Mouse (Mus musculus) skeletal muscle tissue, adult 2 months (tissue): ENCODE results near the gene Mrps12.

ENCODE experiments used
- DNase-seq: peaks from one replicate; pipeline ENCODE4 v3.0.0-alpha.2; 2012; ENCODE audit warnings: low read depth, low spot score

Mrps12 gene

DNA sequence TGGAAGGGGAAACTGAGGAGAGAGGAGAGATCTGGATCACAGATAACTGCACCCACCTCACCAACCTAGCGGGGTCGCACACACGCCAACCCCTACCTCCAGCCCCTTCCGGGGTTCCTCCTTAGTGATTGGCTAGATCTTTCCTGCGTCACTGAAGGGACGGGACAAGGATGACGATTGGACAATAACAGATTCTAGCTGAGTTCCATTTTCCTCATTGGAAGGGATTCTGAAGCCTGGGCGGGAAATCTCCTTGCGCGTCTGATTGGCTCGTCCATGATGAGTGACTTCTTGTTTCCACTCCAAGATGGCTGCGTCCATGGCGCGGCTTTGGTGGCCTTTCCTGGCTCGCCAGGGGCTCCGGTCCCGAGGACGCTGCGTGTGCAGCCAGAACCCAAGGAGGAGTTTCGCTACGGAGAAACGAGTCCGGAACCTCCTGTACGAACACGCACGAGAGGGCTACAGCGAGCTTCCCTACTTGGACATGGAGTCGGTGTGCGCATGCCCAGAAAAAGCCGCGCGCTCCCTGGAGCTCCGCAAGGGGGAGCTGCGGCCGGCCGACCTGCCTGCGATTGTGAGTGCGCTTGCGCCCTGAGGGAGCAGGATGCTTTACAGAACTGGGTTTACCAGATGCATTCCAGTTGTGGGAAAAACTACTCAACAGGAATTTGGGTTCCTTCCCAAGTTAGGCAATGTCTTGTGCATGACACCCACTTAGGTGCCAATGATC is at the start of gene Mrps12, which contains the start of gene Sars2:
Gene Mrps12, minus strand, starts transcription at position 112 of the 730 bp plus-strand sequence.
Gene Sars2, plus strand, starts transcription at position 284 of the 730 bp plus-strand sequence.
- DNase-seq = peak; percentile 97

DNA sequence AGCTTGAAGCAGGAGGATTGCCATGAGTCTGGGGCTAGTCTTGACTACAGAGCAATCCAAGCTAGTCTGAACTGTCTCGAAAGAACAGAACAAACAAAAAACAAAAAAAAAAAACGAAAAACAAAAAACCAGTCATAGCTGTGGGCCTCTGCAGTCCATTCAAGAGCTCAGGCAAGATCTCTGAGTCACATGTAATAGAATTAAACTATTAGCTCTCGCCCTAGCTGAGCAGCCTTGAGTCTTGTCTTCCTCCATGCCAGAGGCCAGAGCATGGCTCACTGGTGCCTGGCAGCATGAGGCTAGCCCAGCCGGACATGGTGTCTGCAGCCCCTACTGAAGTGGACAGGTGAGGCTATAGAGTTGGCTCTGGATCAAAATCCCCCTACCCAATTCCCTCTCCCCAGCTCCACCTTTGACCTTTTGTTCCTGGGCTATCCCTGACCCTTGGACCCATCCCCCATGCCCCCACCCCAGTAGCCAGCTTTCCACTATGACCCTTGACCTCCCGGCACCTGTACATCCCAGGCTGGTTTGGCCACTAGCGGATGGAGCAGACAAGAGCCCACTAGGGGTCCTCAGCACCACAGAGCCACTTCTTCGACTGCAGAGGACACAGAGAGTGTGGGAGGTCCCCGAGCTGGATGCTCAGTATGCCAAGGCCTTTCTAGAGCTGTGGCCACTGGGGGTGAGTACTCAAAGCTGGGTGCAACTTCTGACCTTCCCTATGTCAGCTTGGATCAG is 48.6 kb upstream of the Mrps12 start:
- DNase-seq = no peak

DNA sequence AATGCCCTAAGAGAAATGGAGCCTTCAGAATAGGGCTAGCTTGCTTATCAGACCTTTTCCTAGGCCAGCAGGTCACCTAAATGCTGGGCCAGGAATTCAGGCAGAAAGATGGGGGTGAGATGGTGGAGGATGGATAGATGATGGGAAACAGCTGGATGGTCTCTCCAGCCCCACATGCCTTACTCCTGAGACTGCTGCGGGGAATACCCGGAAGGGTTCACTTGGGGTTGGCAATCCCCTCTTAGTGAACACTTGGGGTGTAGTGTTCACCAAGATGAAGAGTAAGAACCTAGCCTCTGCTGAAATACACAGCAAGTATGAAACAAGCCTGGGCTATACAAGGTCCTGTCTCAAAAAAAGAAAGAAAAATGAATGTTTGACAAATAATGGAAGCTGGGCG is 47.6 kb upstream of the Mrps12 start:
- DNase-seq = no peak

DNA sequence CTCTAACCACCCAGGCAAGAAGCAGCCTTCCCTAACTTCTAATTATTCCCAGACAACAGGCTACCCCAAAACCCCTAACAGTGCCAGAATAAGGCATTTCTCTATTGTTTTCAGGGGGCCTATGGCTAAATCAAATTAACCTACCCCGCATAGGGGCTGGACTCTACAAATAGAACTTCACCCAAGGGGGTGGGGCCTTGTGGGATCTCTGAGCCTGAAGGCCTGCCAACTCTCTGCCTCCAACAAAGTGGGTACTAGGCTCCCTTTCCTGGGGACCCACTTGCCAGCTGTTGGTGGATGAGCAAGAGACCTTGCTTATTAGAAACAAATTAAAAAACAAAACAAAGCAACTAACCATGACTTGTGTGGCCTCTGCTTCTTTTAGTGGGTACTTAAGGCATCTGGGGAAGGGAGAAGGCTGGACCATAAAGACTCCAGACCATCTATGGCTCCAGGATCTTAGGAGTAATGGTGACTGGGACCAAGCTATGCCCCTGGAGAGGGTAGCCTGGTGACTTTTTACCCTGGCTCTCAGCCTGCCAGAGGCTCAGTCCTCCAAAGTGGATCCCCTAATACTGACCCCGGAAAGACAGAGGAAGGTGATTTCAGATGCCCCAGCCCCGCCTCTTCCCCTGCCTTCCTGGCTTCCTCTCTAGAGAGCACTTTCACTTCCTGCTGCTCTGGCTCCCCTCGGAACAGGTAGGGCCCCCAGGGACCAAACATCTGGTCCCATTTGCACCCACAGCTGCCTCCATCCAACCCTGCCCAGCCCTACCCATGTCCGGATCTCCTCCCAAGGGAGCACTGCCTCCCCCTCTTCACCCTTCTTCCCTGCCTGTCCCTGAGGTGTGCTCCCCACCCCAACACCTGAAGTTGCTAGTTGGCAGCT is 46.9 kb upstream of the Mrps12 start, which contains the start of gene Rinl:
Gene Rinl, plus strand, starts transcription at position 663 of the 889 bp plus-strand sequence.
- DNase-seq = no peak

DNA sequence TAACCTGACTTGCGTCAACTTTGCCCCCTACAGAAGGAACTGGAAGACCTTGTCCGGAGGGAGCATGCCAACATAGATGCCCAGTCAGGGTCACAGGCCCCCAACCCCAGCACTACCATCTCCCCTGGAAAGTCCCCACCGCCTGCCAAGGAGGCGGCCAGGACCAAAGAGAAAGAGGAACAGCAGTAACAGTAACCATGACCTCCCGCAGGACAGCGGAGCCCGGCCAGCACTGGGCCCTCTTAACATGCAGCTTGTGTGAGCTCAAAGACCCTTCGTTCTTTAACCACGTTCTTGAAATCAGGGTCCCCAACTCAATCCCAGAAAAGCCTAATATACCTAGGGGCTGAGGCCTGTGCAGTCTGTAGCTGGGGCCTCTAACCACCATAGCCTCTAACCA is 46.3 kb upstream of the Mrps12 start:
- no peak for DNase-seq

DNA sequence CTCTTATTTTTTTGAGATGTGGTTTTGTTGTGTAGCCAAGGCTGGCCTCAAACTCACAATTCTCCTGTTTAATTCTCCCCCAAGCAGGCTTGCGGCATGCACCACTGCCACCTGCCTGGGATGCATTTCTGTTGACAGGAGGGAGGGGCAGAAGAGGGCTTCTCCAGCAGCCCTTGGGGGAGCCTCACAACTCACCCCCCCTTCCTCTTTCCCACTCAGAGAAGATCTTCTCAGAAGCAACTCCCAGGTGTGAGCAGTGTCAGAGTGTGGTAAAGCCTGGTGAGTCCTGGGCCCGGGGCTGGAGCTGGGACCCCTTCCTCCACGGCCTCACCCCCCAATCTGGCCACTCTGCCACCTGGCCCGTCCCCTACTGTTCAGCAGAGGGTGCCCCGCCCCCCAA is 43.5 kb upstream of the Mrps12 start:
- no peak for DNase-seq

DNA sequence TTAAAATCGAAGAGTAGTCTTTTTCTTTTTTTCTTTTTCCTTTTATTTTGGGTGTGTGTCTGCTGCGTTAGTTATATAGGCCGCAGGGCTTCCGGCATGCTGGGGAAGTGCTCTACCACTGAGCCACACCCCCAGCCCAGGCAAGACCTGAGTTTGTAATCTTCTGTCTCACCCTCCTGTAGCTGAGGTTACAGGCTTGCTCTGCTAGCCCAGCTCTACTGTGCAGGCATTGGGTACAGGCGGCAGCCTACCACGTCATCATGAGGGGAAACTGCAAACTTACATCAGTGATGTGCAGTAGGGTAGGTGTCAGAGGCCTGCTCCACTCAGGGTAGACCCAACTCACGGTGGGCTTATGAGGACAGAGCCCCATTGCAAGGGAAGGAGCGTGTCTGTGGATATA is 39.6 kb upstream of the Mrps12 start:
- DNase-seq = no peak

DNA sequence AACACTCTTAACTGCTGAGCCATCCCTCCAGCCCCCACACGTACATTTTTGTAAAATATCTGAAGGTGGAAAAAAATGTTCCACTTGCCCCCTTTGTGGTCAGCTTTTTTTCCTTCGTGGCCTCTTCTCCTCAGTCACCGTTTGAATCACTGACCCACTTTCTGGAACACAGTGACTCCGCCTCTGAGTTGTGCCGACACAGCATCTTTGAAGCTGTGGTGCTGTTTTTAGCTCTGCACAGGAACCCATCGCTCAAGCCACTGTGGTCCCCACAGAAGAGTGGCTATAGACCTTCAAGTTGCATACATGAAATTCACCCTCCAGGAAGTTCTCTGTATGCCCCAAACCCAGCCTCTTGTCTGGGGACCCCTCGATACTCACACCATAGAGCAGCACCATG is 39.2 kb upstream of the Mrps12 start:
- peak; percentile 54 for DNase-seq

DNA sequence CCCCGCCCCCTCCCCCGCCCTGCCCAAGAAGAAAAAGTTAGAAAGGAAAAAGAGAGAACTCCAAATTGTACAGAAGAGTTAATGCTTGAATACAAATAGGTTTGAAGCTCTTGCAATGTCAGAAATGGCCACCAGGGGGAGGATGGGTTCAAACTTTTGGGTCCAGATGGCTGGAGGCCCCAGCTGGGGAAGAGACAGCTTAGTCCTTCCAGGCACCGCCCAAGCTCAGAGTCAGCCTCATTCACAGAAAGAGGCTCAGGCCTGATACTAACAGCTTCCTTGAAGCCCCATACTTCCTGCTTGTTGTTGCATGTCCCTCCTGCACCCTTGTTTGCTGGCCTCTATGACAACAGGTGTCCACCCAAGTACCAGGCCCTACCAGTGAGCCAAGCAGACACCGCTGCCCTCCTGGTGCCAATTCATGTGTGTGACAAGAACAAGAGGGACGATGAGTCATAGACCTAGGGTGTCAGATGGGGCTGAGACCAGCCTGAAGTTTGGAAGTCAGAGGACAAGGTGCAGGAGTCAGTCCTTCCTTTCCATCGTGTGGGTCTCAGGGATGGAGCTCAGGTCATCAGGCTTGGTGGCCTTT is 38.5 kb upstream of the Mrps12 start:
- DNase-seq = peak; percentile 82

DNA sequence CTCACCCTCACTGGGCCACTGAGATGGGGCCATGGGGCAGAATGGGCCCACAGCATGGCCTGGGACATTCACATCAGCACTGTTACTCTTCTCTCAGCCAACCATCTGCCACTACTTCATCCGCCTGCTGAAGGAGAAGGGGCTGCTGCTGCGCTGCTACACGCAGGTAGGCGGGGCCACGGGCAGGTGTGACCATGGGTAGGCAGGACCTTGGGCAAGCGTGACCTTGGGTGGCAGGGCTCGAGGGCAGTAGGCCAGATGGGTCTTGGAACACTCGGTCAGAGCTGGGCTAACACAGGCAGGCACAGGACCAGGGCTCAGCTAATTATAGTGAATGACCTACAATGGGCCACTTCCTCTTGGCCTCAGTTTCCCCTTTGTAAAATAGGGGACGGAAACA is 37.2 kb upstream of the Mrps12 start:
- no peak for DNase-seq

DNA sequence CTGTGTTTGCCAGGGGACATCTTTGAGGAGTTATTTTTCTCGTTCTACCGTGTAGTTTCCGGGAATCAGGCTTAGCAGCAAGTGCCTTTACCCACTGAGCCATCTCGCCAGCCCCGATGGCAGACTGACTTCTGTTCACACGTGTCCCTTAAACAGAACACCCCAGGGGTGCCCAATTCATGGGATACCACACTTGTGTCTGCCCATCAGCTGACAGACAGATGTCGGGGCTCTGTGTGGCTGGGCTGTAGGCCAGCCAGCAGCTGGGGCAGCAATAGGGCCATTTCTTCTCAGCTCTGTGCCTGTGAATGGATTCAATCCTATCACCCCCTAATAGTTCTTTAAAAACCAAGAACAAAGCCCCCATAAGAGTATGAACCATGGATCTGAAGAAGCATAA is 33.5 kb upstream of the Mrps12 start:
- no peak for DNase-seq

DNA sequence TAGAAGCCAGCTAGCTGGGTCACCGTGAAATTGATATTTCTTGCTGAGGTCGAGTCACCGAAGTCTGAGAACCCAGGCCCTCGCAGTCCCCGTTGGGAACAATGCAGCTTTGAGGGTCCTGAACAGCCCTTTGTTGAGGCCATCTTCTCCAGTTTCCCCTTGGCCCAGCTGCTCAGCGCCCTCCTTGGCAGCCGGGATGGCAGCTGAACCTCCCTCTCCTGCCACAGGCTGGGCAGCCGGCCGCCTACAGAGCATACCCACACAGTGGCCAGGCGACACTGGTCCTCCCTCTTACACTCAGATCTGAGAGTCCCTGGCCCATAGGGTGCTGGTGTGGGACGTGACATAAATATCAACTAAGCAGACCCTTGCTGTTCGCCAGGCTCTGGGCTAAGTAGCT is 32.5 kb upstream of the Mrps12 start:
- DNase-seq = no peak

DNA sequence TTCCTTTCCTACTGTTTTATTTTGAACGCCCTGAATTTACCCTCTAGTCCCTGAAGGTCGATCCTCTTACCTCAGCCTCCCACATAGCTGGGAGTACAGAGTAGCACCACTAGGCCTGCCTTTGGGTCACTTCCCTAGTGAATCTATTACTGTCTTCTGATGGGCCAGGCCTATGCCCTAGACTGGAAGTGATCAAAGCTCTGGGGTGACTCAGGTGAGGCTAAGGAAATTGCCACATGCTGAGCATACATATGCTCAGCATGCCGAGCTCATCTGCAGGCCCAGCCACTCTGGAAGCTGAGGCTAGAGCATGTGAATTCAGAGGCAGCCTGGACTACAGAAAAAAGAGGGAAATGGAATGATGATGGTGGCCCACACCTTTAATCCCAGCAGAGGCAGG is 31.5 kb upstream of the Mrps12 start:
- no peak for DNase-seq

DNA sequence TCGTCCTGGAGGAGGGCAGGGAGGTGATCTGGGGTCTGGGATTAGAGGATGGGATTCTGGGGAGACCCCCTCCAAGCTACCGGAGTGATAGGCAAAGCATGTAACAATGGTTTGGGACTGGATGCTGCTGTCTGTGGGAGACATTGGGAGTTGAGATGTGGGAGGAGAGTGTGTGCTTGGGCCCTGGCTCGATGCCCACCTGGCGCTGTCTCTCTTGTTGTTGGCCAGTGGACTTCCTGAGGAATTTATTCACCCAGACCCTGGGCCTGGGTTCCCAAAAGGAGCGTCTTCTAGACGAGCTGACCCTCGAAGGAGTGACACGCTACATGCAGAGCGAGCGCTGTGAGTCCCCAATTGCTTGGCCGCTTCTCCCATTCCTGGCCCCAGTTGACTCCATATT is 30.2 kb upstream of the Mrps12 start:
- no peak for DNase-seq

DNA sequence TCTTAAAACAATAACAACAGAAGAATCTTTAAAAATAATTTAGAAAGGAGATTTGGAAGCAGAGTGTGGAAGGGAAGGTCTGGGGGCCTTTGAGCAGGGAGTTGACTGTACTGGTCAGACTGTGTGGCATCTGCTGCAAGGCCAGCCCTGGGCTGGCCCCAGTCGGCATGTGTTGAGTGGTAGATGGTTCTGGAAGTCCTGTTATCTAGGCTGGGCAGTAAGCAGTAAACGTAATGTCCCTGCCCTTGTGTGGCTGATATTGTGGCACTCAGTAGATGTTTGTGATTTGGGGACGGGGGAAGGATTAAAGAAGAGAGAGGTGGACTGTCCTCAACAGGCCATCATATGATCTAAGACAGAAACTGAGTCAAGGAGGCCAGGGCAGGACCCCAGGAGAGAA is 28.7 kb upstream of the Mrps12 start:
- DNase-seq = no peak

DNA sequence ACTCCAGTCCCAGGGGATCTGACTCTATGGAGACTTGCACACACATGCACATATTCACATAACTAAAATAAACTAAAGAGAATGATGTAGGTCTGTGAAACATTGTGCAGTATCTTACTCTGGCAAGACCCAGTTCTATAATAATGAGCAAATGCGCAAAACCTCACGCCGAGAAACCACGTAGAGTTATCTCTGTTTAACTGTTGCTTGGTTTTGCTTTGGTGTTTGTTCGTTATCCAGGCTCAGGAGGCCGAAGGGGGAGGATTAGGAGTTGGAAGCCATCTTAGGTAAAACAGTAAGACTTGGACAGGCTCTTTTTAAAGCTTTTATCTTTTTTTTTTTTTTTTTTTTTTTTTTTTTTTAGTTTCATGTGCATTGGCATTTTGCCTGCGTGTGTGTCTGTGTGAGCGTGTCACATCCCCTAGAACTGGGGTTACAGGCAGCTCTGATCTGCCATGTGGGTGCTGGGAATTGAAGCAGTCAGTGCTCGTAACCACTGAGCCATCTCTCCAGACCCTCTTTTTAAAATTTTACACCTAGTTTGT is 27.9 kb upstream of the Mrps12 start:
- no peak for DNase-seq

DNA sequence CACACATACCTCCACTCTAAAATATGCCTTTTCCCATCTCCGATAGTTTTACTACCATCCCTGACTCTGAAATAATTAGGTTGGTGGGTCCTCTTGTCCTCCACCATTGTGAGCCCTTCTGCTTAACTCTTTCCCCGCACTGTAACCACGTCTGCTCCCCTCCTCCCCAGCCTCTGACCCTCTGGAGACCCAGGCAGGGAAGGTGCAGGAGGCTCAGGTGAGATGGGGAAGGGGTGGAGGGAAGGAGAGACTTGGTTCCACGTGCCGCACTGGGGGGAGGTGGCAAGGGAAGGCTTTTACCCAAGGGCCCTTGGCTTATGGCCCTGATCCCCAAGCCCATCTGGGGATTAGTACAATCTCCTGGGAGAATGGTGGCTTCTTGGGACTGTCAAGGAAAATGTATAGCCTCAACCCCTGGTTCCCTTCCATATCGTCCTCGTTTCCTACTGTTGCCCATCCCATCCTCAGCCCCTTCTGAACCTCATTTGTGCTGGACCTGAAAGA is 25.9 kb upstream of the Mrps12 start, which contains the start of gene Nfkbib:
Gene Nfkbib, minus strand, starts transcription at position 51 of the 504 bp plus-strand sequence.
- no peak for DNase-seq

DNA sequence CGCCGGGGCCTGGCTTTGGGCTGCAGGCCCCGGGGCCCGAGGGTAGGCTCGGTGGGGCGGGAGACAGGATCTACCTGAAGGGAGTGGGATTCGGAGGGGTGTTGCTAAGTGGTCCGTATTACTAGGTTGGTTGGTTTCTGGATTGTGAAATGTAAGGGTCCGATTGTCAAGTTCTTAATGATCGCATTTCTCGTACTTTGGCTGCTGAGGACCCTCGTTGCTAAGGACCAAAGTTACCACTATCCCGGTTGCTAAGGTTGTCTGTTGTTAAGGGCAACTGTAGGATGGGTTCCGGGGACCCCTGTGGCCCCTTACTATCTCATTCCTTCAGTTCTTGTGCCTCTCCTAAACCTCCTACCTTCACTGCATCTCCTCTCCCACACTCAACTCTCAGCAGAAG is 25.3 kb upstream of the Mrps12 start:
- DNase-seq = no peak

DNA sequence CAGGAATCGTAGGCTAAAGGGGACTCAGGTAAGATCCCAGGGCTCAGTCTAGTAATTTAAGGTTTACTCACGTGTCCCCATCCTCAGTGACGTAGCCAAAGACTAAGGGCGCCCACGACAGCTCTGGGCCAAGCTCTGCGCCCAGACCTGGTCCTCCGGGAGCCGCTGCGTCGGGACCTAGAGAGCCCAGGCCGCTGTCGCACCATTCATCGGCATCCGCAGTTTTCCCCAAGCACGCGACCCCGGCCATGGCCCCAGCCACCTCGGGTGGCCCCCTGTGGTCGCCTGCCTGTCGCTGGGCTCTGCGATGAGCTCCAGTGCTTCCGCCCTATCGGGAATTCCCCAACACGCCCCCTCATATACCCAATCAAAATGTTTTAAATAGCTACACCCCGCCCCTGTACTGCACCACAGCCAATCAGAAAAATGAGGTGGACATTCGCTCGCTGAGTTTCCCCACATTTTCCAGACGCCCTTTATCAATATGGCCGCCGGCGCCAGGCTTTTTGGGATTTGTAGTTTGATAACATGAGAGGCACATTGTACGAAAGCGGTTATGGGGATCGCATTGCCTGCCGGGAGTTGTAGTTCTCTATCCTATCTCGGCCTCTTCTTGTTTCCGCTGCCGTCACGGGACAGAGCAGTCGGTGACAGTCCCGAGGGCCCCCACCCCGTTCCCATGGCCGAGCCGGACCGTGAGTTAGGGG is 24.7 kb upstream of the Mrps12 start, which contains the start of gene Sirt2:
Gene Sirt2, plus strand, starts transcription at position 563 of the 707 bp plus-strand sequence.
- peak; percentile 96 for DNase-seq

DNA sequence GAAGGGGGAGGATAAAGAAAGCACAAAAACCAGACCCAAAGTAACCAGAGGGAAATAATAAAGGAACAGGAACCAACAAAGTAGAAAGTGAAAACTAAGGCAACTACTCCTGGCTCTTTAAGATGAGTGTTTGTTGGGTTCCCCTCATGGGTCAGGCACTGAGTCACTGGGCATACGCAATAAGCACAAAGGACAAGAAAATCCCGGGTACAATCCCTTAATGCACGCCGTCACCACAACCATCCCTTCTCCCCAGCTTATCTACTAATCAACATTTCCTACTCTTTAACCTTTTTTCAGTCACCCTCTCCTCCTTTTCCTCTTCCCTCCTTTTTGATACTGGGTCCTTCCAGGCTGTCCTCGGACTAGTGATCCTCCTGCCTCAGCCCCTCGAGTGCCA is 23.6 kb upstream of the Mrps12 start:
- no peak for DNase-seq
